Mouse (Mus musculus): ENCODE results near the gene Spag6l. TPM values are rescaled to one million over a fixed set of nuclear protein-coding genes. Genes with fewer than 3 reads are reported as not detected.
"Not testable (repeated sequence)": the region's sequence is repeated elsewhere in the genome, so short reads cannot be mapped to it uniquely, and the experiment has no call there.

Gene Spag6l
- 10 to 100 TPM in 1 of 4 experiments, 1 to 10 TPM in 3; 7.2 to 10.4 (median 8.7) TPM for total RNA-seq (2022)

GRCm38 (mm10) chr16:16828757-16829615 lies at the start of gene Spag6l:
Gene Spag6l (minus strand): TSS chr16:16829456.
- peak; percentile 12 to 53 for DNase-seq (ENCODE audit: low spot score in 2 of 2)

- DNase-seq (ENCODE audit: low spot score in 2 of 2): no peak
Observed at GRCm38 (mm10) chr16:16879025-16879424, 49.8 kb upstream of the Spag6l start.

GRCm38 (mm10) chr16:16870617-16871331 lies 41.5 kb upstream of the Spag6l start, which contains the start of the genes Top3b and Vpreb1:
Gene Top3b (plus strand): TSS chr16:16870736.
Gene Vpreb1 (minus strand): TSS chr16:16870843.
- DNase-seq (ENCODE audit: low spot score in 2 of 2): peak; percentile 80 to 88

DNA sequence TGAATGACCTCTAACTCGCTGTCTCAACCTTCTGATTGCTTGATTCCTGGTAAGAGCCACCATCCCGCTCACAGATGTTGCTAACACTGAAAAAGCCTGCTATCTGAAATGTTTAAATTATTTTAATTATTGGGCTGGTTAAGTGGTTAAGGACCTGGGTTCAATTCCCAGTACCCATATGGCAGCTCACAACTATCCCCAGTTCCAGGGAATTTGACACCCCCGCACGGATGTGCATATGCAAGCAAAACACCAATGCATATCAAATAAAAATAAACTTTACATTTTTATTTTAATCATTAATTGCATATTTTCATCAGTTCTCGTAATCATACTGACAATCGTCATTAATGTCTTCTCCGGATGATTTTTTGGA lies 41.0 kb upstream of the Spag6l start:
- DNase-seq (ENCODE audit: low spot score in 2 of 2): no peak

GRCm38 (mm10) chr16:16865696-16866561 lies 36.7 kb upstream of the Spag6l start:
- peak in 1 of 2 experiments; percentile 4 for DNase-seq (ENCODE audit: low spot score in 2 of 2)

DNA sequence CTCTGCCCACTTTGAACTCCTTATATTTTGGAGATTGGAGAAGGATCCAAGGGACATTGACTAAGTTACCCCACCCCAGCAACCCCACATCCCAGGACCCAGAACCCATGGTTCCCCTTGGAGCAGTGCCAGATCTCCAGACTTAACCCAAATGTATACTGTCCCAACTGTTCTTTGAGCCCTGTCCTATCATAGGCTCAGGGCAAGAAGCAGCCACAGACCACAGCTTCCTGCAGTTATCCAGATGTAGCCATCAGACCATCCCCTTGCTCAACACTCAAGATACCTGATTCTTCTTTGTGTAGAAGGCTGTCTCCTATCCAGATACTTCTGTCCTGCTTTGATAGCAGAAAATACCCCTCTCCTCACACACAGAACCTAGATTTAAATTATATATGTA lies 36.0 kb upstream of the Spag6l start:
- peak in 1 of 2 experiments; percentile 2 for DNase-seq (ENCODE audit: low spot score in 2 of 2)

- DNase-seq (ENCODE audit: low spot score in 2 of 2): no peak
Observed at GRCm38 (mm10) chr16:16863978-16864377, 34.7 kb upstream of the Spag6l start, which contains the start of gene Igll1. Gene Igll1 (minus strand): TSS chr16:16863985.

DNA sequence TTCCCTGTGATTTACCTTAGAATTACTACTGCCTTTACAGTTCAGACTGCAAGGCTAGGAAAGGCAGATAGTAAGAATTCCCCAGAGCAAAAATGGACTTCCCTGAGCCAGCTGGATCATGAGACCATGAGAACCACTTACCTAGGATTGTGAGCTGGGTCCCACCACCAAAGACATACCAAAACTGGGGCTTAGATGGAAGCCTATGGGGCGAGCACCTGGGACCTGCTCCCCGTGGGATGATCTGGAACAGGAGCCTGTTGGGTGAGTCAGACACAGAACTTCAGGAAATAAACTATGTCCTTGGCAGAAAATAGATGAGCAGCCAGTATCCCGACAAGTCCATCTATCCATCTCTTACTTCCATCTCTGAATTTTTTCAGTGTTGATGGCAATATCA lies 33.0 kb upstream of the Spag6l start:
- no peak for DNase-seq (ENCODE audit: low spot score in 2 of 2)

DNA sequence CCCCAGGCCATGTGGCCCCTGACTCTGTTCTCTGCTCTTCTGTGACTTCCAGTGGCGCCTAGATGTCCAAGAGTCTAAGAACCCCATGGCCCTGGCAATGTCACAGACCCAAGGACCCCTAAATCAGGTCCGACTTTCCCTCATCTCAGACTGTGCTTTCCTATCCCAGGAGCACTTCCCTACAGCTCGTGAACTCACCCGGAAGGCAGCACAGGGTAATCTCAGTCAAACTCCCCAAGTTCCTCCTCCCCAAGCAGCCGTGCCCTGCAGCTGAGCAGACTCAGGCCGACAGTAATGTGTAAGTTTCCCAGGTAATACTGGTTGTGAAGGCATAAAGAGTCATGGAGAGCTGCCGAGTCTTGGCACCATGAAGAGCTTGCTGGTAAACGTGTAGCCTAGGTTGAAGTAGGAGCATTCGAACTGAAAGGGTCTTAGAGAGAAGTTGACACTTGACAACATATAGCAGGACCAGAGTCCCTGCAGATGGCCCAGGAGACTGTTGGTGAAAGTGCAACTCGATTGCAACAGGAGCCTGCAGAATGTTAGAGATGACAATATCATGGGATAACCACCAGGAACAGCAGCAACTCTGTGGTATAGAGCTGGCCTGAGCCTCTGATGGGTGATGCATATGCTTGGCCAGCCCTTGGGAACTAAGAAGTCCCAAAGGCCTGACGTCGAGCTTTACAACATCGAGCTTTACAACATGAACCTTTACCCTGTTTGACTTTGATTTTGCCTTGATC lies 27.6 kb upstream of the Spag6l start:
- DNase-seq (ENCODE audit: low spot score in 2 of 2): no peak

DNA sequence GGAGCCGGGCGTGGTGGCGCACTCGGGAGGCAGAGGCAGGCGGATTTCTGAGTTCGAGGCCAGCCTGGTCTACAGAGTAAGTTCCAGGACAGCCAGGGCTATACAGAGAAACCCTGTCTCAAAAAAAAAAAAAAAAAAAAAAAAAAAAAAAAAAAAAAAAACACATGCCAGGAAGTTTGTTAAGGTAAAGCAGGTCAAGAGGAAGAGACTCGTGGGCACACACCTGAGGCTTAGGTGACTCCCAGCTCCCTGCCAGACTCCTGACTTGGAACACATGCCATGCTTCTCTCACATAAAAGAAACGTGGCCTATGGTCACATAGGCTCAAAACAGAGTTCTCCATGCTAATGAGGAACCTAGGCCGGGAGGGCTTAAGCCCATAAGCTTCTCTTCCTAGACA lies 26.8 kb upstream of the Spag6l start:
- not testable (repeated sequence) for DNase-seq (ENCODE audit: low spot score in 2 of 2)

DNA sequence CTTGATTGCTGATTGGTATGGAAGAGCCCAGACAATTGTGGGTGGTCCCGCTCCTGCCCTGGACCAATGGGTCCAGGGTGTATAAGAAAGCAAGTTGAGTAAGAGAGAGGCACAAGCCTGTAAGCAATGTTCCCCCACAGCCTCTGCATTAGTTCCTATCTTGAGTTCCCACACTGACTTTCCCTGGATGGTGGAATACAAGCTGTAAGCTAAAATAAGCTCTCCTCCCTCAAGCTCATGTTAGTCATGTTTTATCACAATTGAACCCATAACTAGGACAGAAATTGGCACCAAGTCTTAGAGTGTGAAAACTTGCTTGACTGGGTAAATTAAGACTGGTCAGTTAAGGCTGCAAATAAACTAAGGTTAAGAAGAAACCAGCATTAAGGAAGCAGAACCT lies 26.3 kb upstream of the Spag6l start:
- no peak for DNase-seq (ENCODE audit: low spot score in 2 of 2)

GRCm38 (mm10) chr16:16854836-16855235 lies 25.6 kb upstream of the Spag6l start:
- DNase-seq (ENCODE audit: low spot score in 2 of 2): no peak

- DNase-seq (ENCODE audit: low spot score in 2 of 2): no peak
Observed at GRCm38 (mm10) chr16:16852411-16852810, 23.2 kb upstream of the Spag6l start.

DNA sequence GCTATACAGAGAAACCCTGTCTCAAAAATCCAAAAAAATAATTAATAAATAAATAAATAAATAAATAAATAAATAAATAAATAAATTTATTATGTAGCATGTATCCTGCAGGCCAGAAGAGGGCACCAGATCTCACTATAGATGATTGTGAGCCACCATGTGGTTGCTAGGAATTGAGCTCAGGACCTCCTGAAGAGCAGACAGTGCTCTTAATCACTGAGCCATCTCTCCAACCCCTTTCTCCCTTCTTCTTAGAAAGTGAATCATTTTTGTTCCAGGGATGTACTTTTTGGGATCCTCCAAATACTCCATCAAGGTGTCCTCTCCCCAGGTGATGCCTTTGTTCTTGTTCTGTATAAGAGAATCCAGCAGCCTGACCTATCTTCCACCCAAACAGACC lies 19.9 kb upstream of the Spag6l start:
- no peak for DNase-seq (ENCODE audit: low spot score in 2 of 2)

- DNase-seq (ENCODE audit: low spot score in 2 of 2): no peak
Observed at GRCm38 (mm10) chr16:16829671-16830070, 415 bp upstream of the Spag6l start.

DNA sequence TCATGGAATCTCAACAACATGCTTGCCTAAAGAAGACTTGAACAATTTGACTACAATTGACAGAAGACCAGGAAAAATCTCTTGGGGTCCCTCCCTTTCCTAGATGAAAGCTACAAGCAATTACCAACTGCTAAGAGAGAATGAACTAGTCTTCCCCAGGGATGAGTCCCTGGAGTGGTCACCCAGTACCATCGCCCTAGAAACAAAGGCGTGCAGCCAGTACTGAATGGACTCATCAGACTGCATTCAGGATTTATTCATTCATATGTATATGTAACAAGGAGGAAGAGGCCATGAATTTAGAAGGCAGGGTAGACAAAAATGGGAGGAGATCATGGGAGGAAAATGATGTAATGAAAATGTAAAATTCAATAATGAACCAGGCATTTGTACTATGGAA lies 3.0 kb downstream of the Spag6l start:
- DNase-seq (ENCODE audit: low spot score in 2 of 2): no peak

DNA sequence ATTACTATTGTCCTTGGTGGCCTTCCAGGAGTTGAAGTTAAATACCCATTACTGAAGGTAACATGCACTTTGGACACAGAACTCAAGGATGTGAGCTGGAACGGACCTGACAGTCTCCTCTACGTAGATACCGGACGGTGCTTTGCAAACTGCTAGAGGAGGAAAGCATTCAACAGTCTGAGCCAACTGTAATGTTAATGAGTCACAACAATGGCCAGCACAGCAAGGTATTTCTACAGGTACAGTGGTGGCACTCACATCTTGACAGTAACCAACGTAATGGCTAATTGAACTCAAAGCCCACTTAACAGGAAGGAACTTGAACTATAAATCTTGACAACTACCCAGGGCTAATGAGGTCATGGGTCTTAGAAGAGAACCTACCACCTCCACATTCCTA lies 3.8 kb downstream of the Spag6l start:
- DNase-seq (ENCODE audit: low spot score in 2 of 2): no peak

- DNase-seq (ENCODE audit: low spot score in 2 of 2): no peak
Observed at GRCm38 (mm10) chr16:16806325-16806724, 22.9 kb downstream of the Spag6l start.

Data from left cerebral cortex, adult 8-10 months (tissue).